Mouse (Mus musculus) megakaryocyte, adult 5-6 weeks (primary cell): ENCODE results near the gene Myo18b. TPM values are rescaled to one million over a fixed set of nuclear protein-coding genes. Genes with fewer than 3 reads are reported as not detected.

Source experiments
- ATAC-seq: 2 replicates; pipeline ENCODE4 v1.8.0; 2016; ENCODE audit warnings: mild to moderate bottlenecking, inconsistent platforms; ENCODE audit not compliant: poor library complexity, severe bottlenecking
- total RNA-seq, 2 experiments: library from RNA; stranded (forward) in 1 of 2; stranded (reverse) in 1 of 2; fragments of 153-499, 151-499 nt in 1 of 2; fragments of 221-1000, 200-1000 nt in 1 of 2; gene quantifications; 2 replicates each; pipeline versions ENCODE4 v1.2.3 to v1.2.4; 2015 to 2017

The Myo18b gene
- total RNA-seq (2015) (0.29 and 0.39 TPM in 2 replicates), total RNA-seq (2017) (0.12 and 0.22 TPM in 2 replicates)

GRCm38 (mm10) chr5:112895674-112896654, at the start of gene Myo18b:
Gene Myo18b, minus strand, starts transcription at chr5:112896362.
- no peak for ATAC-seq

- ATAC-seq: no peak
These were observed 49.8 kb upstream of the Myo18b start for GRCm38 (mm10) chr5:112945925-112946324.

GRCm38 (mm10) chr5:112942244-112942643, 46.1 kb upstream of the Myo18b start:
- no peak for ATAC-seq

- ATAC-seq: no peak
These were observed 44.8 kb upstream of the Myo18b start for GRCm38 (mm10) chr5:112941001-112941400.

- no peak for ATAC-seq
These were observed 40.5 kb upstream of the Myo18b start for GRCm38 (mm10) chr5:112936632-112937031.

- no peak for ATAC-seq
These were observed 39.3 kb upstream of the Myo18b start for GRCm38 (mm10) chr5:112935436-112935835.

GRCm38 (mm10) chr5:112932878-112933567, 36.9 kb upstream of the Myo18b start:
- ATAC-seq: no peak

GRCm38 (mm10) chr5:112931901-112932300, 35.7 kb upstream of the Myo18b start:
- ATAC-seq: no peak

- no peak for ATAC-seq
These were observed 32.2 kb upstream of the Myo18b start for GRCm38 (mm10) chr5:112928201-112928881.

GRCm38 (mm10) chr5:112925422-112925821, 29.3 kb upstream of the Myo18b start:
- no peak for ATAC-seq

GRCm38 (mm10) chr5:112924806-112925205, 28.6 kb upstream of the Myo18b start:
- ATAC-seq: no peak

- no peak for ATAC-seq
These were observed 27.7 kb upstream of the Myo18b start for GRCm38 (mm10) chr5:112923841-112924240.

GRCm38 (mm10) chr5:112921914-112922313, 25.8 kb upstream of the Myo18b start:
- ATAC-seq: no peak

GRCm38 (mm10) chr5:112910381-112910780, 14.2 kb upstream of the Myo18b start:
- no peak for ATAC-seq

GRCm38 (mm10) chr5:112908169-112908614, 12.0 kb upstream of the Myo18b start:
- ATAC-seq: no peak

- ATAC-seq: no peak
These were observed 11.3 kb upstream of the Myo18b start for GRCm38 (mm10) chr5:112907504-112907903.

- ATAC-seq: no peak
These were observed 2.6 kb downstream of the Myo18b start for GRCm38 (mm10) chr5:112893462-112894060.

- no peak for ATAC-seq
These were observed 3.8 kb downstream of the Myo18b start for GRCm38 (mm10) chr5:112892411-112892810.

GRCm38 (mm10) chr5:112888651-112889050, 7.5 kb downstream of the Myo18b start:
- ATAC-seq: no peak

GRCm38 (mm10) chr5:112886687-112887491, 9.3 kb downstream of the Myo18b start:
- ATAC-seq: no peak
